Mouse (Mus musculus) C2C12 (cell line): Measurements from ENCODE around the gene Sde2. TPM values are rescaled to one million over a fixed set of nuclear protein-coding genes. Genes with fewer than 3 reads are reported as not detected.
A peak's percentile ranks its signal among the peaks of the same experiment; 100 is the strongest.

ENCODE experiments used
- H3K27me3 ChIP-seq: one replicate; pipeline ENCODE4 v1.6.1; 2011; ENCODE audit not compliant: control insufficient read depth, insufficient read depth, insufficient read length
- H3K36me3 ChIP-seq: one replicate; pipeline ENCODE4 v1.6.1; 2011; ENCODE audit not compliant: control insufficient read depth, insufficient read depth
- H3K4me3 ChIP-seq: one replicate; pipeline ENCODE4 v1.5.1; 2011; ENCODE audit warnings: mild to moderate bottlenecking, control low read depth; ENCODE audit not compliant: poor library complexity, insufficient read depth, severe bottlenecking
- H3K79me2 ChIP-seq: one replicate; pipeline ENCODE4 v1.6.1; 2011; ENCODE audit not compliant: control insufficient read depth, insufficient read depth
- H3K79me3 ChIP-seq: one replicate; pipeline ENCODE4 v1.6.1; 2011; ENCODE audit warnings: low read depth, control low read depth
- H3ac ChIP-seq: one replicate; pipeline ENCODE3; 2011; ENCODE audit warnings: low read depth; ENCODE audit not compliant: control insufficient read depth, insufficient read length
- CEBPB ChIP-seq: IDR thresholded peaks from one replicate; pipeline ENCODE4 v1.6.1; 2011; ENCODE audit warnings: low read depth, mild to moderate bottlenecking, control low read depth, moderate library complexity
- CTCF ChIP-seq: IDR thresholded peaks from one replicate; pipeline ENCODE4 v1.5.1; 2011; ENCODE audit not compliant: control insufficient read depth, insufficient read depth, insufficient read length
- FOSL1 ChIP-seq: IDR thresholded peaks from one replicate; pipeline ENCODE4 v1.8.0; 2011; ENCODE audit warnings: mild to moderate bottlenecking, low read length; ENCODE audit not compliant: poor library complexity, insufficient read depth, severe bottlenecking
- MAX ChIP-seq: IDR thresholded peaks from one replicate; pipeline ENCODE4 v1.6.1; 2011; ENCODE audit warnings: mild to moderate bottlenecking, control low read depth
- MYOD1 ChIP-seq: IDR thresholded peaks from one replicate; pipeline ENCODE4 v1.6.1; 2011; ENCODE audit warnings: low read depth; ENCODE audit not compliant: control insufficient read depth, insufficient read length
- MYOG ChIP-seq: IDR thresholded peaks from one replicate; pipeline ENCODE4 v1.6.1; 2011; ENCODE audit not compliant: control insufficient read depth, insufficient read length; ENCODE audit errors: extremely low read depth
- USF1 ChIP-seq: IDR thresholded peaks from one replicate; pipeline ENCODE4 v1.6.1; 2011; ENCODE audit warnings: low read depth, mild to moderate bottlenecking, control low read depth, moderate library complexity
- polyA plus RNA-seq: library from polyadenylated mRNA; unstranded; fragments of >200 nt; fragmentation: generic; extraction: Trizol; gene quantifications from one replicate; pipeline ENCODE4 v1.2.1, GENCODE M21; 2012; ENCODE audit warnings: missing spikeins

The Sde2 gene
- polyA plus RNA-seq, 1 experiment: 17.7 TPM

DNA sequence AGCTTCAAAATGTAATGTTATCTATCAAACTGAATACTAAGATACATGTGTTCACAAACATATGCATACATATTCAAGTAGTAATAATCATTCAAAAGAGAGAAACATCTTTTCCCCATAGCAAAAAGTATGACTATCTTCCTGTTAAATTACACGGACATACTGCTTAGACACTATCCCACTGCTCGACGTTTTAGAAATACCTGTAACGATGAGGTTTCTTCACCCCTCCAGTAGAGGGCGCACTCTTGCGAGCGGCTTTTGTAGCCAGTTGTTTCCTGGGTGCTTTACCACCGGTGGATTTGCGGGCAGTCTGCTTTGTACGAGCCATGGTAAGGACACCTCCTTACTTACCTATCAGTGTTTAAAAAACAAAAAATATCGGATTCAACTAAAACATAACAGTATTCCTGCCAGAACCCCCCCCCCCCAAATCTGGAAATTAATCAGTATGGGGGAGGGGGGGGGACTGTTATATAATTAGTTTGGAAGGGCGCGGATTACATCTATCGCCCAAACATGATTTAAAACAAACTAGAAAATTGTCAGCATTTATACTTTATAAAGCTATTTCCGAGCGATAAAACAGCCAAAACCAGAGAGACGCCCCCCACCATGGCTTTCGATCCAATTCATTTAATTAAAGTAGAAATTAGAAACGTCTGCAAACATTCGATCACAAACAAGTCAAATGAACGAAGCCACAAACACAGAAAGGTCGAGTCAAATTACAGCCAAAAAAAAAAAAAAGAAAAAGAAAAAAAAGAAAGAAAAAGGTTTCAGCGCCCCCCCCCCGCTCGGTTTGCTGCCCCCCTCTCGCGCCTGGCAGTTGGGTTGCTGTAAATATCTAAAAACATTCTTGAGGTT, 39.1 kb upstream of the Sde2 start:
- H3K79me3 ChIP-seq: peaks cover 58% of the 10 kb centered on the region

GRCm38 (mm10) chr1:180812463-180813408, 38.2 kb upstream of the Sde2 start:
- Histone ChIP-seq H3K27me3 (no peaks in the 10 kb centered on the region), H3K79me2 (peaks cover 56% of the 10 kb centered on the region), H3K36me3 (peaks cover 39% of the 10 kb centered on the region), H3K4me3 (peak overlapping the region; percentile 82), H3K79me3 (peaks cover 49% of the 10 kb centered on the region), H3ac (peak overlapping the region; percentile 99)
- TF ChIP-seq USF1 (no peak), MAX (peak; percentile 74), MYOD1 (no peak), CEBPB (no peak)

More for the DNA sequence above, 39.1 kb upstream of the Sde2 start:
- peaks cover 48% of the 10 kb centered on the region for H3K36me3 ChIP-seq
- peaks cover 65% of the 10 kb centered on the region for H3K79me2 ChIP-seq
- peak overlapping the region; percentile 50 for H3ac ChIP-seq
- TF ChIP-seq MYOG: no peak
- TF ChIP-seq FOSL1: no peak
- TF ChIP-seq CTCF: no peak
- no peak for TF ChIP-seq CEBPB
- no peak for TF ChIP-seq MAX
- no peak for TF ChIP-seq MYOD1
- no peak for TF ChIP-seq USF1
- H3K4me3 ChIP-seq: peak overlapping the region; percentile 82
- H3K27me3 ChIP-seq: no peaks in the 10 kb centered on the region

DNA sequence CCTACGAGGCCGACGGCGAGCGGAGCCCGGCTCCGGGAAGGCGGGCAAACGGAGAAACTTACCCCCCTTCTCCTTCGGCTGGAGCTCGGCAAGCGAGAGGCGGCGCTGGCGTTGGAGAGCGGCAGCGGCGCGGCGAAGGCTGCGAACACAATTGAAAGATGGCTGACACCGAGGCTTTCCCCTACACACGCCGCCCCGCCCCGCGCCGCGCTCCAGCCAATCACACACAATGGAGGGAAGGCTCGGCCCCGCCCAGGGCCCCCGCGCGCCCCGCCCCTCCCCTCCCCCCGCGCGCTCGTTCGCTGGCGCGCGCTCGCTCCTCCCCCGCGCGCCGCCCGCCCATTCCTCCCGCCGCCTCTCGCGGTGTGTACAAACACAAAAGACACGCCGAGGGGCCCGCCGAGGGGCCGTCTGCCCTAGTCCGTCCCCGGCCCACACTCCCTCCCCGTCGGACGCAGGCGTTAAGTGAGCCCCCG, 37.5 kb upstream of the Sde2 start:
- TF ChIP-seq USF1 (no peak), CEBPB (no peak), MYOD1 (no peak)
- H3K27me3 ChIP-seq: no peaks in the 10 kb centered on the region

DNA sequence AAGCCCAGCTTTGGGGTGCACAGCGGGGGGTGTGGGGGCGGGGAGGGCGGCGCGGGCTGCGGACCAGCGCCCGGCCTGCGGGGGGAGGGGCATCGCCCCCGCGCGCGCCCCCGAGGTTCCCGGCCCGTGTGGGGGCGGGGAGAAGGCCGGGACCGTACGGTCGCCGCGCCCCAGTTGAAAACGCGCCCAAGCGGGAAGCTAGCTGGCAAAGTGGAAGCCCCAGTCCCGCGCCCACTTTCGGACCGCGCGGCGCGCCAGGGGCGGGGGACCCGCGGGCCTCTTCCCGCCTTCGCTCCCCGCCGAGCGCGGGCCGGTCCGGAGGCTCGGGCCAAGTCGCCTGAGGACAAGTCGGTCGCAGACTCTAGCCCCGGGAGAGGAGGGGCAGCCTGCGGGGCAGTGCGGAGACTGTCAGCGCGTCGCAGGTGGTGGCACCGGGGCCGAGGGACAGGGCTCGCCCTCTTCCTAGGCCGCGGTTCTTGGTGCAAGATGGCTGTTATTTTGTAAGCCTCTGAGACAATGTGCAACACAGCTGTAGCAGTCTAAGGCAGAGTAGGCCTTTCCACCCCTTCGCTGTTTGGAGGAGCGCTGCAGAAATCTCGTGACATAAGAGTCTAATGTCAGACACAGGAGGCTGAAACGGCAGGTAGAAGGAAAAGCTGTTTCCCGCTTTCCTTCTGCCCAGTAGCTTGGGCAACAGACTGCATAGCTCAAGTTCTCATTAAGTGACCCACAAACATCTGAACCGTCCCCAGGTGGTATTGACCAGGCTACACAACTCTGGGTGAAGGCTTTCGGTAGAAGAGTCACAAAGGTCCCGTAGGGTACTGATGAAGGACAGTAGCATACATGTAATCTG, 36.8 kb upstream of the Sde2 start, which contains the start of gene H3f3a:
Gene H3f3a, minus strand, starts transcription at position 59 of the 856 bp plus-strand sequence.
- TF ChIP-seq USF1 (no peak), MYOD1 (no peak), CTCF (no peak), FOSL1 (no peak), CEBPB (no peak), MYOG (no peak), MAX (no peak)
- H3ac ChIP-seq: peak within 1 kb of the TSS; percentile 99
- peaks cover 42% of the 10 kb centered on the region for H3K79me2 ChIP-seq
- peaks cover 25% of the 10 kb centered on the region for H3K36me3 ChIP-seq
- no peaks in the 10 kb centered on the region for H3K27me3 ChIP-seq
- peaks cover 37% of the 10 kb centered on the region for H3K79me3 ChIP-seq
- peak within 1 kb of the TSS; percentile 82 for H3K4me3 ChIP-seq

More for the DNA sequence above, 37.5 kb upstream of the Sde2 start:
- Histone ChIP-seq H3ac (peak overlapping the region; percentile 99), H3K4me3 (peak overlapping the region; percentile 82), H3K79me2 (peaks cover 49% of the 10 kb centered on the region), H3K36me3 (peaks cover 32% of the 10 kb centered on the region), H3K79me3 (peaks cover 43% of the 10 kb centered on the region)

GRCm38 (mm10) chr1:180815371-180816024, 35.4 kb upstream of the Sde2 start:
- Histone ChIP-seq H3K4me3 (no peak overlapping the region), H3K79me2 (peaks cover 28% of the 10 kb centered on the region), H3ac (no peak overlapping the region), H3K79me3 (peaks cover 25% of the 10 kb centered on the region), H3K27me3 (no peaks in the 10 kb centered on the region), H3K36me3 (peaks cover 11% of the 10 kb centered on the region)
- no peak for TF ChIP-seq USF1
- TF ChIP-seq CTCF: no peak
- no peak for TF ChIP-seq MYOG
- TF ChIP-seq MAX: no peak
- no peak for TF ChIP-seq MYOD1
- TF ChIP-seq FOSL1: no peak
